Mouse (Mus musculus) E14TG2a.4 (cell line): Measurements from ENCODE around the gene Irgm2.
A peak's percentile ranks its signal among the peaks of the same experiment; 100 is the strongest.

Source experiments
- H3K27me3 ChIP-seq: 2 replicates; pipeline ENCODE4 v1.6.1; 2014; ENCODE audit warnings: low read length, control low read depth; ENCODE audit not compliant: insufficient read depth
- H3K36me3 ChIP-seq: 2 replicates; pipeline ENCODE4 v1.6.1; 2014; ENCODE audit warnings: low read length, control low read depth; ENCODE audit not compliant: insufficient read depth
- H3K4me1 ChIP-seq: replicated peaks from 2 replicates; pipeline ENCODE4 v1.6.1; 2014; ENCODE audit warnings: low read depth, low read length, control low read depth
- H3K4me3 ChIP-seq: replicated peaks from 2 replicates; pipeline ENCODE4 v1.5.1; 2014; ENCODE audit warnings: mild to moderate bottlenecking, low read length
- H3K9me3 ChIP-seq: 2 replicates; pipeline ENCODE4 v1.6.1; 2014; ENCODE audit warnings: low read length, control low read depth
- CTCF ChIP-seq: conservative IDR thresholded peaks from 2 replicates; pipeline ENCODE4 v1.5.1; 2014; ENCODE audit warnings: low read length
- NANOG ChIP-seq: IDR thresholded peaks from 2 replicates; pipeline ENCODE4 v1.6.1; 2014; ENCODE audit warnings: borderline replicate concordance, low read length, mixed read lengths
- POU5F1 ChIP-seq: IDR thresholded peaks from 2 replicates; pipeline ENCODE4 v1.6.1; 2014; ENCODE audit warnings: low read length, borderline replicate concordance

The Irgm2 gene

GRCm38 (mm10) chr11:58235152-58235551, 35.7 kb downstream of the Irgm2 start:
- no peaks in the 10 kb centered on the region for H3K36me3 ChIP-seq
- H3K9me3 ChIP-seq, result no peaks in the 10 kb centered on the region
- peak; percentile 86 for TF ChIP-seq CTCF
- no peak for TF ChIP-seq NANOG
- H3K4me1 ChIP-seq, result peaks cover 8% of the 10 kb centered on the region
- H3K4me3 ChIP-seq, result no peak overlapping the region
- peaks cover 15% of the 10 kb centered on the region for H3K27me3 ChIP-seq

- TF ChIP-seq NANOG, result no peak
- no peak for TF ChIP-seq CTCF
- TF ChIP-seq POU5F1, result no peak
- no peaks in the 10 kb centered on the region; the same call in 1 of the 2 replicates for H3K27me3 ChIP-seq
- peak overlapping the region; percentile 77 for H3K4me3 ChIP-seq
- no peaks in the 10 kb centered on the region for H3K9me3 ChIP-seq
- H3K4me1 ChIP-seq, result peaks cover 5% of the 10 kb centered on the region
- H3K36me3 ChIP-seq, result no peaks in the 10 kb centered on the region
These were observed 39.7 kb downstream of the Irgm2 start for GRCm38 (mm10) chr11:58238840-58239791.

- Histone ChIP-seq H3K4me3 (no peak overlapping the region), H3K27me3 (no peaks in the 10 kb centered on the region), H3K9me3 (peaks cover 8% of the 10 kb centered on the region), H3K4me1 (no peaks in the 10 kb centered on the region), H3K36me3 (no peaks in the 10 kb centered on the region)
- TF ChIP-seq NANOG (no peak), CTCF (no peak), POU5F1 (no peak)
These were observed 47.9 kb downstream of the Irgm2 start for GRCm38 (mm10) chr11:58247294-58247693.

GRCm38 (mm10) chr11:58249203-58249981, 50.0 kb downstream of the Irgm2 start:
- H3K4me1 ChIP-seq, result no peaks in the 10 kb centered on the region
- no peaks in the 10 kb centered on the region for H3K27me3 ChIP-seq
- TF ChIP-seq CTCF, result no peak
- TF ChIP-seq POU5F1, result no peak
- TF ChIP-seq NANOG, result no peak
- H3K4me3 ChIP-seq, result no peak overlapping the region
- H3K9me3 ChIP-seq, result peaks cover 8% of the 10 kb centered on the region
- no peaks in the 10 kb centered on the region for H3K36me3 ChIP-seq

GRCm38 (mm10) chr11:58250550-58250949, 51.1 kb downstream of the Irgm2 start:
- Histone ChIP-seq H3K27me3 (no peaks in the 10 kb centered on the region), H3K9me3 (peaks cover 8% of the 10 kb centered on the region), H3K4me3 (no peak overlapping the region), H3K4me1 (no peaks in the 10 kb centered on the region), H3K36me3 (no peaks in the 10 kb centered on the region)
- TF ChIP-seq CTCF (no peak), NANOG (no peak), POU5F1 (no peak)

- Histone ChIP-seq H3K9me3 (no peaks in the 10 kb centered on the region), H3K36me3 (no peaks in the 10 kb centered on the region), H3K4me1 (no peaks in the 10 kb centered on the region), H3K27me3 (no peaks in the 10 kb centered on the region), H3K4me3 (no peak overlapping the region)
- no peak for TF ChIP-seq POU5F1
- no peak for TF ChIP-seq CTCF
- no peak for TF ChIP-seq NANOG
These were observed 55.0 kb downstream of the Irgm2 start for GRCm38 (mm10) chr11:58254411-58254810.

GRCm38 (mm10) chr11:58257816-58258215, 58.4 kb downstream of the Irgm2 start:
- TF ChIP-seq NANOG (no peak), POU5F1 (no peak), CTCF (no peak)
- H3K4me3 ChIP-seq, result no peak overlapping the region
- no peaks in the 10 kb centered on the region for H3K36me3 ChIP-seq
- no peaks in the 10 kb centered on the region for H3K4me1 ChIP-seq
- H3K9me3 ChIP-seq, result no peaks in the 10 kb centered on the region
- no peaks in the 10 kb centered on the region for H3K27me3 ChIP-seq

- H3K36me3 ChIP-seq, result no peaks in the 10 kb centered on the region
- H3K9me3 ChIP-seq, result no peaks in the 10 kb centered on the region
- TF ChIP-seq POU5F1, result no peak
- TF ChIP-seq CTCF, result no peak
- no peak for TF ChIP-seq NANOG
- H3K27me3 ChIP-seq, result no peaks in the 10 kb centered on the region
- no peak overlapping the region for H3K4me3 ChIP-seq
- H3K4me1 ChIP-seq, result no peaks in the 10 kb centered on the region
These were observed 60.7 kb downstream of the Irgm2 start for GRCm38 (mm10) chr11:58260156-58260555.
